In the genomic region with DNA sequence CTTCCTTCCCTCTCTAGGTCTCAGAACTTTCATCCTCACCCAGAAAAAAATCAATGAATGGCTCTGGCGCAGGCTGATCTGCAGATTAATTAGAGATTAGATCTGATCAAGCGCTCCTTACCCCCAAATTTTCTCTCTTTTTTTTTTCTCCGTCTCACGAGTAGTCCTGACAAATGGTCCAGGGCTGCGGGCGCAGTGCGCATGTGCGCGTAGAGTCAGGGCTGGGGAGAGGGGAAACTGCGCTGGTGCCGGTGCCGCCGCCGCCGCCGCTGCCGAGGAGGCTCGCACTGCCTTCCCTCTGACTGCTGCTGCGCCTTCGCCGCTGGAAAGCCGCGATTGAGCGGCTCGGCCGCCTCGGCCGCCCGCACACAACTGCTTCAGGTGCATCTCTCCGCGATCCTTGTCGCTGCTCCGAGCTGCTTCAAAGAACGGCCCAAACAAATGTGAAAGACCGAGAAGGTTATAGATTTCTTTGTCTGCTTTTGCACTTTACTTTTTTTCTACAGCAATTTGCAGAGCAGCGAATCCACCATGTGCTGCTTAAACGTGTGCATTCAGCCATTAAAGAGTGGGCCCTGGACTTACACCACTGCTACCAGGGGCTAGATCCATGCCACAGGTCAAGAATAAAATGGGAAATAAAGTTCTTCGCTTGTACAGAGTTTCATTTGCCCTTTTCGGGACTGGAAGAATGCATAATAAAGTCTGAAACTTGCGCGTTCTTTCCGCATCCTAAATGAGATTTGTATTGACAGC, we compare ENCODE assay signal across 9 mouse cellular contexts. TPM values are rescaled to one million over a fixed set of nuclear protein-coding genes. Genes with fewer than 3 reads are reported as not detected.
DNase-seq lines count a peak whose midpoint lies in the region; ATAC-seq and TF ChIP-seq lines count a peak whose summit lies in the region.
"Had no signal": no experiment of that assay in that cellular context is flagged by ENCODE, and none has a peak within 500 bp of the region (broad histone marks: within the 10 kb centered on the region; RNA-seq: fewer than 3 reads in every experiment).

Gene L3mbtl3, minus strand, starts transcription at position 182 of the 756 bp plus-strand sequence.

- peak; percentile 49; the same call in 1 of the 2 replicates for TF ChIP-seq POLR2A in limb, embryonic 14.5 days (IDR thresholded peaks at IDR 0.05; ENCODE audit: borderline replicate concordance, extremely low read depth, insufficient read depth, insufficient read length)

- peak within 1 kb of the TSS; percentile 97 for H3K27ac ChIP-seq in embryonic facial prominence, embryonic 12.5 days
- peak within 1 kb of the TSS; percentile 98 for H3K27ac ChIP-seq in limb, embryonic 14.5 days (replicated peaks; ENCODE audit: low read depth, low read length)
- peak within 1 kb of the TSS; percentile 96 for H3K27ac ChIP-seq in midbrain, embryonic 16.5 days (ENCODE audit: low read length)

- DNase-seq in 3134 (ENCODE audit: extremely low read depth, insufficient read length, low spot score), result peak; percentile 60
- DNase-seq in adrenal gland, postnatal 25 days, result peak; percentile 93
- peak; percentile 77 to 83 for DNase-seq in heart, adult 9 months (ENCODE audit: low spot score in 2 of 2)
- DNase-seq in kidney, adult 9 months, result peak; percentile 85
- DNase-seq in limb, embryonic 14.5 days (ENCODE audit: low spot score), result peak; percentile 89
- DNase-seq in spleen, postnatal 10 days (ENCODE audit: low spot score in 2 of 2), result peak; percentile 54 to 85

- ATAC-seq in embryonic facial prominence, embryonic 12.5 days (ENCODE audit: insufficient number of reproducible peaks, insufficient read depth, low FRiP score, low TSS enrichment), result peak; percentile 88
- ATAC-seq in limb, embryonic 14.5 days (ENCODE audit: low FRiP score, low read depth), result peak; percentile 80
- ATAC-seq in midbrain, embryonic 16.5 days, result peak; percentile 93

- H3K4me2 ChIP-seq in embryonic facial prominence, embryonic 12.5 days (replicated peaks), result peak within 1 kb of the TSS; percentile 60
- H3K4me2 ChIP-seq in limb, embryonic 14.5 days (replicated peaks; ENCODE audit: low read depth, low read length, severe bottlenecking), result peak within 1 kb of the TSS; percentile 63
- H3K4me2 ChIP-seq in midbrain, embryonic 16.5 days (ENCODE audit: low read length), result peak within 1 kb of the TSS; percentile 99

- WGBS in embryonic facial prominence, embryonic 12.5 days, result 1% methylated on average over 42 of the region's 42 CpGs
- under 1% methylated on average over 42 of the region's 42 CpGs for WGBS in limb, embryonic 14.5 days
- under 1% methylated on average over 42 of the region's 42 CpGs for WGBS in midbrain, embryonic 16.5 days

- no peaks in the 10 kb centered on the region for H3K27me3 ChIP-seq in embryonic facial prominence, embryonic 12.5 days
- H3K27me3 ChIP-seq in limb, embryonic 14.5 days (ENCODE audit: control insufficient read depth, insufficient read depth, low read length), result no peaks in the 10 kb centered on the region
- no peaks in the 10 kb centered on the region for H3K27me3 ChIP-seq in midbrain, embryonic 16.5 days (ENCODE audit: control insufficient read depth, insufficient read depth, low read depth, low read length)

- H3K4me3 ChIP-seq in embryonic facial prominence, embryonic 12.5 days, result peak within 1 kb of the TSS; percentile 81
- peak within 1 kb of the TSS; percentile 92 for H3K4me3 ChIP-seq in limb, embryonic 14.5 days (replicated peaks; ENCODE audit: low read length)
- peak within 1 kb of the TSS; percentile 91 for H3K4me3 ChIP-seq in midbrain, embryonic 16.5 days (ENCODE audit: low read depth, low read length)

- H3K4me1 ChIP-seq in embryonic facial prominence, embryonic 12.5 days, result peaks cover 16% of the 10 kb centered on the region
- H3K4me1 ChIP-seq in limb, embryonic 14.5 days (ENCODE audit: control insufficient read depth, insufficient read depth, low read length), result peaks cover 14% of the 10 kb centered on the region; the same call in 1 of the 2 replicates
- H3K4me1 ChIP-seq in midbrain, embryonic 16.5 days (ENCODE audit: control insufficient read depth, insufficient read depth, low read length), result peaks cover 21% of the 10 kb centered on the region

- no peaks in the 10 kb centered on the region for H3K9me3 ChIP-seq in embryonic facial prominence, embryonic 12.5 days
- H3K9me3 ChIP-seq in limb, embryonic 14.5 days (ENCODE audit: control insufficient read depth, low read length), result no peaks in the 10 kb centered on the region
- H3K9me3 ChIP-seq in midbrain, embryonic 16.5 days (replicated peaks; ENCODE audit: control insufficient read depth, low read length, poor library complexity, severe bottlenecking), result no peaks in the 10 kb centered on the region

- no peaks in the 10 kb centered on the region for H3K36me3 ChIP-seq in embryonic facial prominence, embryonic 12.5 days
- no peaks in the 10 kb centered on the region for H3K36me3 ChIP-seq in limb, embryonic 14.5 days (ENCODE audit: control insufficient read depth, insufficient read depth, low read length)
- H3K36me3 ChIP-seq in midbrain, embryonic 16.5 days (ENCODE audit: control insufficient read depth, insufficient read depth, low read length), result no peaks in the 10 kb centered on the region
- H3K36me3 ChIP-seq: G1E had no signal

- peak within 1 kb of the TSS; percentile 96 for H3K9ac ChIP-seq in embryonic facial prominence, embryonic 12.5 days
- H3K9ac ChIP-seq in limb, embryonic 14.5 days (ENCODE audit: low read depth, low read length, severe bottlenecking), result peak within 1 kb of the TSS; percentile 99
- peak within 1 kb of the TSS; percentile 90 for H3K9ac ChIP-seq in midbrain, embryonic 16.5 days (ENCODE audit: low read depth, low read length)

RNA-seq across cellular contexts. Expression of gene L3mbtl3, which starts in this region (rescaled TPM):
- 20.4 and 24.4 TPM in 2 replicates for total RNA-seq in adrenal gland, postnatal 25 days (2021)
- 26.0 and 26.4 TPM in 2 replicates for polyA plus RNA-seq in embryonic facial prominence, embryonic 12.5 days (2016; fragmentation: Nextera tagmentation; extraction: Ambion mirVana)
- 42.9 and 48.3 TPM in 2 replicates for polyA plus RNA-seq in limb, embryonic 14.5 days (2012; rRNA removed)
- 26.3 and 32.8 TPM in 2 replicates for polyA plus RNA-seq in limb, embryonic 14.5 days (2014; fragmentation: Nextera tagmentation; extraction: Ambion mirVana)
- 35.4 and 38.7 TPM in 2 replicates for polyA plus RNA-seq in midbrain, embryonic 16.5 days (2015; fragmentation: Nextera tagmentation; extraction: Ambion mirVana)
- polyA plus RNA-seq: G1E had no signal

Comparison
In these comparisons a context has a peak if more than half of its experiments do, and no peak if none do; other contexts are left out.
1. Peak in every context shown above with its lines: DNase-seq, ATAC-seq, H3K4me3 ChIP-seq and H3K27ac ChIP-seq.